8 mouse cellular contexts compared by ENCODE assay signal in genomic region chr13:47335996-47336684, GRCm38 (mm10).
DNase-seq lines count a peak whose midpoint lies in the region; ATAC-seq lines count a peak whose summit lies in the region.
"Had no signal": no experiment of that assay in that cellular context is flagged by ENCODE, and none has a peak within 500 bp of the region (broad histone marks: within the 10 kb centered on the region; RNA-seq: fewer than 3 reads in every experiment).

No protein-coding gene starts in this region.

- no peak overlapping the region for H3K9ac ChIP-seq in heart, embryonic 12.5 days
- no peak overlapping the region for H3K9ac ChIP-seq in lung, embryonic 16.5 days (ENCODE audit: low read length)
- H3K9ac ChIP-seq in midbrain, embryonic 14.5 days (replicated peaks; ENCODE audit: low read length) = no peak overlapping the region
- H3K9ac ChIP-seq: limb, embryonic 13.5 days had no signal

- peak overlapping the region; percentile 10; the same call in 1 of the 2 replicates for H3K4me2 ChIP-seq in heart, embryonic 12.5 days
- H3K4me2 ChIP-seq in lung, embryonic 16.5 days (ENCODE audit: low read depth, low read length) = 0 out of 2 replicates have a peak overlapping the region, but pooled peaks have one; percentile 11
- no peak overlapping the region for H3K4me2 ChIP-seq in midbrain, embryonic 14.5 days (ENCODE audit: low read length)
- H3K4me2 ChIP-seq: limb, embryonic 13.5 days had no signal

- H3K4me3 ChIP-seq in heart, embryonic 12.5 days = no peak overlapping the region
- no peak overlapping the region for H3K4me3 ChIP-seq in lung, embryonic 16.5 days (ENCODE audit: low read length)
- no peak overlapping the region for H3K4me3 ChIP-seq in midbrain, embryonic 14.5 days (replicated peaks; ENCODE audit: low read depth, low read length)
- H3K4me3 ChIP-seq: limb, embryonic 13.5 days had no signal

- no peak overlapping the region for H3K27ac ChIP-seq in heart, embryonic 12.5 days (ENCODE audit: poor library complexity, severe bottlenecking)
- H3K27ac ChIP-seq in lung, embryonic 16.5 days (ENCODE audit: low read length) = no peak overlapping the region
- no peak overlapping the region for H3K27ac ChIP-seq in midbrain, embryonic 14.5 days (replicated peaks; ENCODE audit: low read depth, low read length)
- H3K27ac ChIP-seq: limb, embryonic 13.5 days had no signal

- peak; percentile 57 for ATAC-seq in heart, embryonic 12.5 days (ENCODE audit: insufficient number of reproducible peaks, low FRiP score)
- ATAC-seq in lung, embryonic 16.5 days (ENCODE audit: low read depth) = peak; percentile 73
- ATAC-seq in midbrain, embryonic 14.5 days (ENCODE audit: low FRiP score, low TSS enrichment) = no peak

- 44% methylated on average over 16 of the region's 16 CpGs for WGBS in heart, embryonic 12.5 days
- WGBS in lung, embryonic 16.5 days = 38% methylated on average over 16 of the region's 16 CpGs
- 73% methylated on average over 16 of the region's 16 CpGs for WGBS in midbrain, embryonic 14.5 days

- no peaks in the 10 kb centered on the region for H3K27me3 ChIP-seq in heart, embryonic 12.5 days (replicated peaks)
- H3K27me3 ChIP-seq in lung, embryonic 16.5 days (ENCODE audit: control insufficient read depth, insufficient read depth, low read depth, low read length) = no peaks in the 10 kb centered on the region
- no peaks in the 10 kb centered on the region for H3K27me3 ChIP-seq in midbrain, embryonic 14.5 days (ENCODE audit: control insufficient read depth, insufficient read depth, low read length)
- H3K27me3 ChIP-seq: limb, embryonic 13.5 days had no signal

- peaks cover 8% of the 10 kb centered on the region for H3K4me1 ChIP-seq in heart, embryonic 12.5 days (replicated peaks)
- 0 out of 2 replicates have a peak, but pooled peaks cover 3% of the 10 kb centered on the region for H3K4me1 ChIP-seq in lung, embryonic 16.5 days (replicated peaks; ENCODE audit: control insufficient read depth, insufficient read depth, low read length)
- H3K4me1 ChIP-seq in midbrain, embryonic 14.5 days (ENCODE audit: control insufficient read depth, insufficient read depth, low read length) = no peaks in the 10 kb centered on the region

- H3K9me3 ChIP-seq in heart, embryonic 12.5 days (replicated peaks) = no peaks in the 10 kb centered on the region
- H3K9me3 ChIP-seq in lung, embryonic 16.5 days (ENCODE audit: control insufficient read depth, low read length) = no peaks in the 10 kb centered on the region
- H3K9me3 ChIP-seq in midbrain, embryonic 14.5 days (ENCODE audit: control insufficient read depth, low read length) = no peaks in the 10 kb centered on the region
- H3K9me3 ChIP-seq: limb, embryonic 13.5 days had no signal

- DNase-seq in right cerebral cortex, adult 18-20 months = peak; percentile 75
- DNase-seq in right cerebral cortex, postnatal 4 days = no peak
- peak; percentile 28 for DNase-seq in embryo, embryonic 11 days
- no peak for DNase-seq in midbrain, embryonic 14.5 days
- no peak for DNase-seq in cerebellum, adult 8-10 months

- H3K36me3 ChIP-seq in heart, embryonic 12.5 days = no peaks in the 10 kb centered on the region
- no peaks in the 10 kb centered on the region for H3K36me3 ChIP-seq in lung, embryonic 16.5 days (ENCODE audit: control insufficient read depth, insufficient read depth, low read length)
- H3K36me3 ChIP-seq in midbrain, embryonic 14.5 days (ENCODE audit: control insufficient read depth, insufficient read depth, low read length) = no peaks in the 10 kb centered on the region
- H3K36me3 ChIP-seq: limb, embryonic 13.5 days had no signal

Comparison
In these comparisons a context has a peak if more than half of its experiments do, and no peak if none do; other contexts are left out.
1. DNase-seq: peak in right cerebral cortex, adult 18-20 months (single experiment) and embryo, embryonic 11 days (single experiment); none in right cerebral cortex, postnatal 4 days (single experiment), midbrain, embryonic 14.5 days (single experiment) and cerebellum, adult 8-10 months (single experiment).